Mouse (Mus musculus) lung, adult 2 months (tissue): ENCODE data around the gene M6pr. TPM values are rescaled to one million over a fixed set of nuclear protein-coding genes. Genes with fewer than 3 reads are reported as not detected.

Source experiments
- DNase-seq: peaks from one replicate; pipeline ENCODE4 v3.0.0; 2022
- H3K4me1 ChIP-seq: fragments of 200-500 bp; 2 replicates; pipeline ENCODE4 v1.6.1; 2011; ENCODE audit warnings: low read length; ENCODE audit not compliant: control insufficient read depth, insufficient read depth
- H3K4me3 ChIP-seq: fragments of 200-500 bp; replicated peaks from 2 replicates; pipeline ENCODE3; 2011; ENCODE audit warnings: low read depth, mild to moderate bottlenecking, control low read depth, low read length; ENCODE audit errors: extremely low read depth
- CTCF ChIP-seq: fragments of 200-500 bp; IDR thresholded peaks from 2 replicates; pipeline ENCODE4 v1.5.1; 2011; ENCODE audit warnings: mild to moderate bottlenecking, low read length, control low read depth; ENCODE audit not compliant: insufficient read depth
- POLR2A ChIP-seq: fragments of 200-500 bp; IDR thresholded peaks from 2 replicates; pipeline ENCODE4 v1.6.1; 2011; ENCODE audit warnings: low read depth, mild to moderate bottlenecking, control low read depth, low read length, borderline replicate concordance; ENCODE audit errors: extremely low read depth
- WGBS: fragments of 180-500 bp; shearing (Covaris S2); methylation state at CpG from one replicate; pipeline ENCODE4 v1.1.7; 2018; 5-methylcytosine and 5-hydroxymethylcytosine counted together
- polyA plus RNA-seq: library from polyadenylated mRNA; depleted of rRNA; stranded (reverse); fragments of >200 nt; gene quantifications from 2 replicates; pipeline ENCODE4 v1.2.3, GENCODE M21; 2012

M6pr gene
- polyA plus RNA-seq, 1 experiment = 79.0 TPM

DNA sequence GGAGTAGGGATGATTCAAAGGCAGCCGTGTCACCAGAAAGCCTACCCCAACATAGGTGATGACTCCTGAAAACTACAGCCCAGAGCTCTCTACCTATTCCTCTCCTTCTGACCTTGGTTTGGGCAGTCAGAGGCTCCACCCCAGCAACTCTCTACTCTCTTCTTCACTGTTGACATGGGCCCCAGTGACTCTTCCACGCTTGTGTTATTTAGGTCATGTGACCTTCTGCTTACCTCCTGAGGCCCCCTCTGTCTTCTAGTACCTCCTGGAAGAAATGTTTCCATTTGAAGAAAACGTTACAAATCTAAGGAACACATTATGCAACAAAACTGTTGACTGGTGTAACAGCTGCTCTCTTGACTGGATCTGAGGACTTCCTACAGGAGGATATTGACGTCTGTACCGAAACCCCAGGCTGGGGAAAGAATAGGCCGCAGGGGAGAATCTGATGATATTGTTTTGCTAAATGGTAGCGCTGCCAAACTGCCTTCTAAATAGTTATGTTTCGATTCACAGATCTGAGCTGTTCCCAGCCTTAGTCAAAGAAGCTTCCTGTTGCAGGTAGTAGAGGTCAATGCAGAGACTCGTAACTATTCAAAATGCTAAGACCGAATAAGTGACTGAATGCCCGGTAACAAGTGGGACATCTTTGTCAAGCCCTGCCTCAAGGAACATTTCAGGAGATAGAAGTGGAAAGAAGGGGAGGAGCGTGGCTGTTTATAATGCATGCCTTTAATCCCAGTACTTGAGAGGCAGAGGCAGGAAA, 3.5 kb upstream of the M6pr start:
- TF ChIP-seq POLR2A = no peak
- no peak for TF ChIP-seq CTCF
- Histone ChIP-seq H3K4me3 (no peak overlapping the region), H3K4me1 (peaks cover 5% of the 10 kb centered on the region; the same call in 1 of the 2 replicates)
- DNase-seq = no peak
- 75% methylated on average over 12 of the region's 12 CpGs for WGBS

DNA sequence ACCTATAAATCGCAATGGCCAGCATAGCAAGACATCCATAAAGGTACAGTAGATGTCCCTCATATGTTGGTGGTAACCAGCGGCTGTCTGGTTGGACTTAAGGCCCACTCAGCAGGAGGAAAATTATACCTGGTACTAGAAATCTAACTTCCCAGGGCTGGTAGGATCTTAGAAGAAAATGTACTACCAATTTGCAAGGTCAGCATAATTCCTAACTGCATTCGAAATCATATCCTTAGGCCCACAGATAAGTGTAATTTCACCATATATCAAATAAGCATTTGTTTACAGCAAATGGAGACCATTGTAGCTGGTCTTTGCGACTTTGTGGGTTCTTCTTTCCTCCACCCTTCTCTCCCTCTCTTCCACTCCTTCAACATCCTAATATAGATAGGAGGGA, 1.8 kb upstream of the M6pr start:
- TF ChIP-seq CTCF (no peak), POLR2A (no peak)
- Histone ChIP-seq H3K4me3 (no peak overlapping the region), H3K4me1 (peaks cover 5% of the 10 kb centered on the region; the same call in 1 of the 2 replicates)
- 80% methylated on average over 4 of the region's 4 CpGs for WGBS
- no peak for DNase-seq

DNA sequence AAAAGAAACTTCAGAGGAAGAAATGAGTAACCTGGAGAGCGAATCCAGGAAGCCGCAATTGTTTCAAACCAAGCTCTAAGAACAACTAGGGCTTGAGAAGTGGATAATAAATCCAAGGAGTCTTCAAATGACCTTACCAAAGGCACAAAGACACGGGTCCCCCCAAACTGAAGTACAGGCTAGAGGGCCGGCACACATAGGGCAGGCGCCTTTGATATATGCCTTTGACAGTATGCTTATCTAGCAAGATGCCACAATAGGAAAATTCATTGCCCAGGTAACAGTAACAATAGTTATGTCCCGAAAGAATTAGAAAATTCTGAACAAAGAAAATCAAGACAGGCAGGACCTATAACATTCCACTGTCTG, 400 bp upstream of the M6pr start:
- DNase-seq = no peak
- TF ChIP-seq CTCF (no peak), POLR2A (no peak)
- Histone ChIP-seq H3K4me3 (no peak overlapping the region), H3K4me1 (peaks cover 5% of the 10 kb centered on the region; the same call in 1 of the 2 replicates)
- WGBS = 68% methylated on average over 6 of the region's 6 CpGs

DNA sequence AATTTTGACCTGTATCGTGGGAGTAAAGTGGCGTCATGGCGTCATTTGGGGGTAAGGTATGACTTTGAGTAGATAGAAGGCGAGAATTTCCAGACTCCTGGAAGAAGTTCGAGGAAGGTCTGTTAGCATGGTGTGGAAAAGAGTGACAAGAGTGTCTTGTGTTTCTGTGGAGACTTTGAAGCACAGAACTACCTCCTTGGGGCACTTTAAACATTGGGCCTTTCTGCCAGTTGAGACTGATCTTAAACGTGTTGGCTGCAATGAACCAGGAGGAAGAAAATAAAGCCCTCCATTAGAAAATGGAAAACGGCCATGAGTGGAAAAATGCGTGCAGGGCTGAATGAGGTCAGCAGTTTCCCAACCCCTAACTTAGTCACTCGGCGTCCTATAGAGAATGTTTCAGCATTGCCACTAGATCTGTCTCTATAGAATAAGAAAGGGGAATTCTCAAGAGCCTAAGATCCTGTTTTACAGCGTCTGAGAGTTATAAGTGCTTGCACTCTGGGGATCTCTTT, 983 bp downstream of the M6pr start:
- under 1% methylated on average over 11 of the region's 11 CpGs for WGBS
- peaks cover 5% of the 10 kb centered on the region; the same call in 1 of the 2 replicates for H3K4me1 ChIP-seq
- TF ChIP-seq POLR2A (no peak), CTCF (no peak)
- DNase-seq = no peak
- peak overlapping the region; percentile 95 for H3K4me3 ChIP-seq

DNA sequence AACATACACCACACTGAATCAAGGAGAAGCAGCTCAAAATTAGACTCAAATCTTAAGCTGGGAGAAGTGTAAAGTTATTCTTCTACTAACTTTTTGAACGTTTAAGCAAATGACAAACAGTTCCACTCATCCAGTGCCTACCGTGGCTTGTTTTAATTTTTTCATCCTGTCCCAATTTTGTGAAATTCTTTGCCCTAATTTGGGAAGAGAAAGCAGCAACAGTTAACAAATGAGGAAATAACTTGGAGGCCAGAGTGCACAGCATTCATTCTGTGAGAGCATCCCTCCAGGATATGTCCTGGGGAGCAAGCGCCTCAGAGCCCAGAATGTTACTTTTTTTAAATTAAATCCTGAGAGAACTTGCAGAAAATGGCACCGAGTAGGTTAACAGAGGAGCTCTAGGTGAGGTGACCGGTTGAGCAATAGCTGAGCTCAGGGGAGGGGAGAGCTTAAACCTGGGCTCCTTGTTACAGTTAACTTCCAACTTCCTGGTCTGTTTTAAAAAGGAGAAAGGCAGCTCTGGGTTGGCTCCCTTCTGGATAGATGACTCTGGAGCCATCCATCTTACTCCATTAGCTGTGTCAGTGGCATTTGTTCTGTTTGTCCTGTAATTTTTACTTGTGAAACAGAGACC, 1.8 kb downstream of the M6pr start:
- no peak overlapping the region for H3K4me3 ChIP-seq
- WGBS = 33% methylated on average over 5 of the region's 5 CpGs
- peaks cover 5% of the 10 kb centered on the region; the same call in 1 of the 2 replicates for H3K4me1 ChIP-seq
- DNase-seq = no peak
- TF ChIP-seq POLR2A (no peak), CTCF (no peak)

DNA sequence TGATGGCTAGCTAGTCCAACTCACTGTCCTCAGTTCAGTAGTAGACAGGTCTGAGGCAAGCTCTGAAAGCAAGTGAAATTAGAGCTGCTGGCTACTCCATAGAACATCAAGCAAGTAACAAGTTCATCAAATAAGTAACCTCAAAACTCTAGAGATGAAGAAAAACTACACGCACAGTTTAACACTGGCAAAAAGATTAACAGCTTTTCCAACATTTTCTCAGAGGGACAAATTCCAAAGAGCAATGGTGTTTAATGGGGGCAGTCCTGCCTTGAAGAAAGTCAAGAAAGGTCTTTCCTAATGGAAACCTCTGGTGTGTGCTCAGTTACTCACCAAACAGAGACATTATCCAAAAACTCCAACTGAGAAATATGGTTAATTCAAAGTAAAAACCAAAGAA, 10.2 kb downstream of the M6pr start:
- WGBS = 90% methylated on average over 1 of the region's 1 CpGs
- no peak for DNase-seq
- Histone ChIP-seq H3K4me1 (no peaks in the 10 kb centered on the region), H3K4me3 (no peak overlapping the region)
- TF ChIP-seq CTCF = no peak
- no peak for TF ChIP-seq POLR2A

DNA sequence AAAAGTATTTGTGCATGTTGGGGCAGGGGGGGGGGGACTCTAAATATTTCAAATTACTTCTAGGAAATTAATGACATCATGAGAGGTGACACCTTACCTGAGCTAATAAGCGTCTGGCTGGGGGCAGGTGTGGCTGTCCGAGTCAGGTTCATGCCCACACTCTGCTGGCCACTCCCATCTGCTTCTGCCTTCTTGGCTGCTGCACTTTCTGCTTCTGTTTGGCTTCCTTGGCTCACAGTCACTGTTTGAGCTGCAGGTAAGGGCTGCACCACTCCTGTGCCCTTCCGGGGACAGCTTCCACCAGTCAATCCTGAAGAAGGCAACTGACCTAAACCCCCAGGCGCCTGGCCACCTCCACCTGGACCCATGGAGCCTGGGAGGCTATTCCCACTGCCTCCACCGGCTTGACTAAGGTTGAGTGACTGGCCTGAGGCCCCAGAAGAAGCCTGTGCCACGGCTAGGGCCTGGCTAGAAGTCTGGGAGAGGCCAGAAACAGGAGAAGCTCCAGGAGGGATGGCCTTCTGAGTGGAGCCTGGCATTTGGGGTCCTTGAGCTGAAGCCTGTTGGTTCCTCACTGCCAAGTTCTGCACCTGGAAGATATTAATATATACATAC, 16.9 kb downstream of the M6pr start:
- no peak overlapping the region for H3K4me3 ChIP-seq
- TF ChIP-seq POLR2A (no peak), CTCF (no peak)
- H3K4me1 ChIP-seq = no peaks in the 10 kb centered on the region
- WGBS = 81% methylated on average over 6 of the region's 6 CpGs
- no peak for DNase-seq

DNA sequence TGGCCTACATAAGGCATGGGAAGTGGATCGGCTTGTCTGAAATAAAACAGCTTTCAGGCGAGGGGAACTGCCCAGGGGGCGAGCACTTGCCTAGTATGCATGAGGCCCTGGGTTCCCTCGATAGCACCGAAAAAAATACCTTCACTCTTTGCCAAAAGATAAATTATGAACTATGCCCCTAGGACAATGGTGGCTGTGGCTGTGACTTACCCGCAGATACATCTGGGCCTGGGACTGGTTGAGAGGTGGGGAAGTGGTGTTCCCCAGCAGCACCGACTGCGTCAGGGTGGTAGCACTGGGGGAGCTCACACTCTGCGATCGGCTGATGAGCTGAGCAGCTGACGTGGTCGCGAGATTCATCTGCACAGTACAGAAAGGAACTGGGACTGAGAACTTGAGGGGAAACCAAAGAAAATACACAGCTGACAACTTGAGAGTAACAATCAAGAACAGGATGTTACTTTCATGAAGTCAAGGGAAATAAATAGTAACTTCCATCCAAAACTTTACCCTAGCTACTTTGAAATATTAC, 24.6 kb downstream of the M6pr start:
- no peak for TF ChIP-seq POLR2A
- TF ChIP-seq CTCF = no peak
- no peaks in the 10 kb centered on the region for H3K4me1 ChIP-seq
- no peak for DNase-seq
- WGBS = 82% methylated on average over 13 of the region's 13 CpGs
- H3K4me3 ChIP-seq = no peak overlapping the region

DNA sequence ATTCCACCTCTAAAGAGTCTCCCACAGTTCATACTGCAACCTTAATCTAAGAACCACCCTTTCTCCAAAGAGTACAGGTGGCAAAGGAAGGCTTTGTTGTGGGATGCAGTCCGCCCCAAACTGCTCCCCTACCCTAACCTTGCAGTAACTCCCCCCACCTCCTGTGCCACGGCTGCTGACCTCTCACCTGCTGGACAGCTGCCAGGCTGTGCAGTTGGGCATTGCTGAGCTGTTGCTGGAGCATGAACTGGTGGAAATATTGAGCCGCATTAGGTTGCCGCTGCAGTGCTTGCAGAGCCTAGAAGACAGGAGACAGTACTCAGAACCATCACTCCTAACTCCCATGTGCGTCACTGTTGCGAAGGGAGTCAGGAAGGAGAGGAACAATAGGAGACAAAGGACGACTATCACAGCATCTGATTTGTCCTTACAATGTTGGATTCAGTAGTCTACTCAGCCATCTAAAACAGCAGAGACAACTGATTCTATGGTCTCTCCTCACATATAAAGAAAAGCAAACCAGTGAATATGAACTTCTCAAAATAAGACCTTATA, 26.3 kb downstream of the M6pr start:
- H3K4me1 ChIP-seq = no peaks in the 10 kb centered on the region; the same call in 1 of the 2 replicates
- H3K4me3 ChIP-seq = no peak overlapping the region
- WGBS = 74% methylated on average over 7 of the region's 7 CpGs
- TF ChIP-seq CTCF (no peak), POLR2A (no peak)
- no peak for DNase-seq
